Mouse (Mus musculus): ENCODE data around the gene Sox5. TPM values are rescaled to one million over a fixed set of nuclear protein-coding genes. Genes with fewer than 3 reads are reported as not detected.
A peak's percentile ranks its signal among the peaks of the same experiment; 100 is the strongest.

Gene Sox5
- total RNA-seq, 2 experiments from 2014 or later, result 28.7 to 41.6 TPM

DNA sequence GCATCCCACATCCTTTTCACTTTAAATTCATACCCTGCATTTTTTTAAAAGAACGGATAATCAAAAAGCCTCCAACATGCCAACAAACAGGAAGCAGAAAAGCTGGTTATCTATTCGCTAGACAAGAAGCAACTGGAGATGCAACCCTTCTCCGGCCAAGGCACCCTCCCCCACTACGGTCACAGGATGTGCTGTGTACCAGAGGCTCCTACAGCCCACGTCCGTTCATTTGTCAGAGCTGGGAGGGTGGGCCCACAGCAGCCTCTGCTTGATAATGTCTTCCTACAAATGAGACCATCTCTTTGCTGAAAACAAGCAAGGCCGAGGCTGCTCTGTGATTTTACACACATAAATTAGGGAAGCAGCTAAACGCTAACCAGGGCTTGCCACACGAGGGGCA lies 69.9 kb downstream of the Sox5 start:
- no peak for DNase-seq

DNA sequence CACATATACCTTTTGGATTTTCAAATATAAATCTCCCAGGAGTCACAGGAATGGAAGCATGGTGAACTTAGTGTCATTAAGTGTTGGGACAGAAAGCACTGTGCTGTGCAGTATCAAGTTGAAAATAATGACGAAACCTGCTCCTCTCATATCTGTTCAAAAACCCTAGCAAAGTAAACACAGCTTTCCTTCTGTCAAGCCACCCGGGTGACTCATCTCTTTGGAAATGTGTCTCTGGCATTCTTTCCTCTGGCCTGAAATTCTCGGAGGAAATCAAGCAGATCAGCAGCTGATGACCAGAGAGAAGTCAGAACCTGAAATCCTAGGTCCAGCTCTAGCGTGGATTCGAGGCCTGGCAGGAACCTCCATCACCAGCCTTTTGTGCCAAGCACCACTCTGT lies 71.0 kb downstream of the Sox5 start:
- peak; percentile 9 to 16 for DNase-seq

DNA sequence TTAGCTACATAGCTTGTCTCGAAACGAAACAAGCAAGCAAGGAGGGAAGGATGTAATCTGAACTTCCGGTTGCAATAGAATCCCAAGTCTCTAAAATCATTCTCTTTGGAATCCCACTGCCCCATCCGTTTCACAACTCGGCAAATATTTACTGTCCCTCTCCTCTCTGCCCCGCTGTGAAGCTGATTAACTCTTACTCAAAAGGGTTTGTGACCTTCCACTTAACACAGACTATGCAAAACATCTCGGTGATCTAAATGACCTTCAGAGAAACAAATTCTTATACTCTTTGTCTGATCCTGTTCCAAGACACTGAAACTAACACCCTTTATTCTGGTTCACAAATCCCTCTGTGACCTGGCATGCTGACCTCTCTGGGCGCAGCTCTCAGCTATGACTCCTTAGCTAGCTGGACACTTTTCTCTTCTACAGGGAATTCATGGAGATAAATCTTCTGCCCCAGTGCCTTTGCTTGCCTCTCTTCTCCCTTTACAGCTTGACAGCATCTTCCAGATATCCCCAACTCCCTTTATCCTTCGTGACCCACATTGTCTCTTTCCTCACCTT lies 72.1 kb downstream of the Sox5 start:
- no peak for DNase-seq

DNA sequence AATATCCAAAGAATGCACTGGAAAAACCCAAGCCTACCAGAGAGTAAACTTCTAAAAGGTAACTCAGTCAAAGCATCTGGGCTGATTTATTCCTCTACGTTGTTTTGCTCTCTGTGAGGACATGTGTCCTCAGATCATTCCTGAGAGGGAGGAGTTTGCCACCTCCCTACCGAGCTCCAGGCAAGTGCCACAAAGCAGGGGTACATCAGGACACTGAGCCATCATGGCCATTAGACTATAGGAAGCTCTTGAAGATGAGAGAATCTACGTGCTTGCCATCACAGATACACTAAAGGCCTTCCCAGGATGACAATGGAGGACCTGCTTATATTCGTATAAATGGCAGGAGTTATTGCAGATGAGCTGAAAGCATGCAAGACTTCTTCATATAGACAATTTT lies 73.4 kb downstream of the Sox5 start:
- no peak for DNase-seq

DNA sequence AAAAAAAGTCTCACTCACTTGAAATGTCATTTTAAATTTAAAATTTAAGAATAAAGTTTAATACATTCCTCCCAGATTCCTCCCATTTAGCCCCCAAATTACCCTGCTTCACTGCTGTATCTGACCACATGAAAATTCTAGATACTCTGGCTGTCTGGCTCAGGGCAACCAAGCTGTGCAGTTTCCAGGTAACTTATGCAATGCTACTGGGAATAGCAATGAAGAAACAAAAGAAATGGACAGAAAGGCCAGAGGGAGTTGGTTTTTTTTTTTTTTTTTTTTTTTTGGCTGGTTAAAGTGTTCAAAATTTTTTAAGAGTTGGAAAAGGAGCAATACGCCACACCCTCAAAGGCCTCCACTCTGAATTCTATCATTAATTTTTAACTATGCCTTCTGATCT lies 73.8 kb downstream of the Sox5 start:
- DNase-seq, result no peak

DNA sequence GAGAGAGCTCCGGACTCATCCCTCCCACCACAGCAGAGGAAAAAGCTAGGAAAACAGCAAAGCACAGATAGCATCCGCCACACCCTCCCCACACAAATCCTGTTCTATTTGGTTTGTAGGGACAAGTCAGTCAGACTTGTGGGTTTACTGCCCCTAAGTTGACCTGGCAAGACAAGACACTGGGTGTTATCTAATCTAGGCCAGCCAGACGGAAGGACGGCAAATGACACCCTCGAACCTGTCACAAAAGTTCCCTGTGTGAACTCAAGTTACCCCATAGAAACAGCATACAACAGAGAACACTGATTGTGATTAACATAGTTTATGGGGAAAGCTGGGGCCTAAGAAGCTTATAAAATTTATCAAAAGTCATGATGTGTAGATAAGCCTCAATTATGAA lies 76.8 kb downstream of the Sox5 start:
- DNase-seq, result no peak

DNA sequence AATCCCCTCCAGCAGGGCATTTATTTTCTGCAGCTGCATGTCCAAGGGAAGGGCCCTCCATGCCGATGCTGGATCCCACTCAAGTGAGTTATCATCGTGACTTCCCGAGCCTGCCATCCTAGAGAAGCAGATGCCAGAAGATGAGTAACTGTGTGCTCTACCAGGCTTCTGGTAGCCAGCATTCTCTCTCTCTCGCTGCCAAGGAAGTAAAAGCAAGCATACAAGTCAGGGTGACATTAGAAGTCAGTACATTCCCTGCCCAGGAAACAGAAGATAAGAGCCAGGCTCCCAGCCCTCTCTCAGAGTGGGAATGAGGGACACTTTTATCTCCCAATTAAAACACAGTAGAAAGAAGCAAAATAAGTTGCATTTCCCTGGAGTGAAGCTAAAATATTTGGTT lies 86.1 kb downstream of the Sox5 start:
- DNase-seq, result peak; percentile 16 to 18

DNA sequence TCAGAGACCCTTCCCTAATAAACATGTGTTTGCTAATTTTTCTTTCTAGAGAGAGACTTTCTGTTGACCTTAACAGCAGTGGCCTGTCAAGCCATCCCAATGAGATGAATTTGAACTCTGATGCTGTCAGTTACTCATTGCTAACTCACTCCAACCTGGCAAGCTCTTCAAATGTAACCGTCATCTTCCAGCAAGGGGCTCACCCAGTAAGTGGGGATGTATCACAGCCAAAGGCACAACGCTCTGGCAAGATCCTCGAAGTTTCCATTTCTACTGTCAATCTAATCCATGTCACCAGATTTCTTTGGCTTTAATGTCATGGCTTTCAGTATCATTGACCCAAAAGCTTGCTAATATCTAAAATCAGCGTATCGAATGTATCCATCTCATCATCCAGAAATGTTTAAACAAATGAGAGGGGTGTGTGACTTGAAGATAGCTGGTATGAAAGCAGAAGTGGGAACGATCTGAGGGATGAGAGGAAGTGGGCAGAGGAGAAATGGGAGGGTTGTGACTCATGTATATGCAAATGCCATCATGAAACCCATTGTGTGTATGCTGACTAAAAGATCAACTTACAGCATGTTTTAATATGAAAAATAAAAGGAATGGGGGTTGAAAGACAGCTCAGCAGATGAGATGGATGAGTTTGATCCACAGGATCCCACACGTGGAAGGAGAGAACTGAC lies 88.4 kb downstream of the Sox5 start:
- no peak for DNase-seq

DNA sequence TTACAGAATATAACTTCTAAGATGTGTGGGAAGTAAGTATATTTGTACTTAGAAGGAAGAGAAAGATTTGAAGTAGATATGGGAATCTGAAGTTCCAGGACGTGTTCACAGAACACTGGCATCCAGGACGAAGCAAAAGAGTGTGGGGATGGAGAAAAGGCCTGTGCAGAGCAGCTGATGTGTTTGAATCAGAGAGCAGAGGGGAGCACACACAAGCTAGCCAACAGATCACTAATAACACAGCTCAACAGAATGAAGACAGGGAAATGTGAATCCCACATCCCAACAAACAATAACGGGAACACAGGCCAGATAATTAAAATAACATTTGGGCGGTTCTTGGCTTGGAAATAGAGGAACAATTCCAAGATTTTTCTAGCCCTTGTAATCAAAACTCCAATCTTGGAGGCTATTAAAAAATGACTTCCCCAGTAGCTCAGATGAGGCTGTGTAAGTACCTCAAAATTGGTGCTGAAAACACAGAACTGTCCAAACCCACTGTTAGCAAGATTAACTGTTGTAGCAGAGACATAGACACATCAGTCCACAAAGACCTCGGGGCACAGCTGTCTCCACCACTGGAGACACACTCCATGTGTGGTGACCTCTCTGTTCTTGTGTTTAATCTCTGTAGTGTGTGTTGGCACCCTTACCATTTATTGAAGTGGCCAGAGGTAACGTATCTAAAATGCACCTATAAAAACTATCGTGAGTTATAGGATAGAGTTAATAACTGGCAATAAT lies 90.3 kb downstream of the Sox5 start:
- DNase-seq, result no peak

DNA sequence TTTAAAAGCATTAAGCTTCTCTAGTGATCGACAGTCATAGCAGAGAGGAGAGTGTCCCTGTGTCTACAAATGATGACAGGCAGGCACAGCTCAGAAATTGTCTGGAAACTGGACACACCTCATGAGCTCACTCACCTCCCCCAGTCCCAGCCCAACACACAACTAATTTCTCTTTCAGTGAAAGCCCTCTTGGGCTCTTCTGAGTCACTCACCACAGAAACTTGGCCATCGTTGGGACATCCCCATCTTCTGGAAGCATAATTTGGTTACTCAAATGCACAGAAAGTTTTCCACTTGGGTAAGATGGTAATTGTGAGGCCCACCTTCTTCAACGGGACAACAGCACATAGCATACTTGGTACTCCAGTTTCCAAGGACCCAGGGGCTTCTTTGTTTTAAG lies 92.7 kb downstream of the Sox5 start:
- no peak for DNase-seq

DNA sequence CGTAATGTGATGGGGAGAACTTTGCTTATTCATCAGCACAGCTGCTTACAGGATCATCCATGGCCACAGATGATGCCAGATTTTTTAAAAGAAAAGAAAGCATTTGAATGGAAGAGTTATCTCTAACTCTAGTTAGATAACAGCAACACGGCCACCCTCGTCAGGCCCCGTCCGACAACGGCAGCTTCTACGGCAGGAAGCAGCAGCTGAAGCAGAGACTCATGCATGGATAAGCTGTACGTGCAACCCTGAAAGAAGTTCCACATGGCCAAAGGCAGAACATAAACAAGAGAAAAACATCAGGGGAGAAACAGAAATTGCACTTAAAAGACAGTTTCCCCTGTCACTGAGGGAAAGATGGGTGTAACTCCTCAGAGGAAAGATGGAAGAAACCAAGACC lies 94.1 kb downstream of the Sox5 start:
- no peak for DNase-seq

DNA sequence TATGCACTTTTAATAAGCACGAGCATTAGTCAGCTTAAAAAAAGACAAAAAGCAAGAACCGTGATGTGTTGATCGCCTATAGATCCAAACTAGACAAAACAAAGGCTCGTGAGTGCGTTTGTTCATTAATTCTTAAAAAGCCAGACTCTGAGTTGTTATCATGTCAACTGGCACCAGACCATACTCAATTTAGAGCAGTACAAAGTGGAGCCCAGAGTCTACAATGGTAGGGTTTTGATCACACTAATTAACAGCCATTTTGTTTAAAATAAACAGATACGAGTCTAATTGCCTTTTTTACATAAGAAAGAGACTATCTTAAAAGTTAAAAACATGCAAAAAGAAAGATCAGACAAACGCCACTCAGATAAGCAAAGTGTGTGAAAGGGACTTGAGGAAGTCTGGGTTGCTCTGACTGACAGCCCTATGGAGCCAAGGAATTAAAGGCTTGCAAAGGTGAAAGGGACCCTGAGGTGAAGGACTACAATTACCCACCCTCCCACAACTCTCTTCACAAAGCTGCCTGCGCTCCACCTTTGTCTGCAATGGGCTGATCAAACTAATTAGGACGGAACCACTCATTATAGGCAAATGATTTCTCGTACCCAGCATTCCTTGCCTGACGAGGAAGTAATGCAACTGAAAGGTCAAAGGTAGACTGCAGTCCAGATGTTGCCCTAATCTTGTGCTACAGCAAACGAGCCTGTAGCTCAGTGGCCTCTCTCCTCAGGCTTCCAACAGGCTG lies 100.6 kb downstream of the Sox5 start:
- no peak for DNase-seq

DNA sequence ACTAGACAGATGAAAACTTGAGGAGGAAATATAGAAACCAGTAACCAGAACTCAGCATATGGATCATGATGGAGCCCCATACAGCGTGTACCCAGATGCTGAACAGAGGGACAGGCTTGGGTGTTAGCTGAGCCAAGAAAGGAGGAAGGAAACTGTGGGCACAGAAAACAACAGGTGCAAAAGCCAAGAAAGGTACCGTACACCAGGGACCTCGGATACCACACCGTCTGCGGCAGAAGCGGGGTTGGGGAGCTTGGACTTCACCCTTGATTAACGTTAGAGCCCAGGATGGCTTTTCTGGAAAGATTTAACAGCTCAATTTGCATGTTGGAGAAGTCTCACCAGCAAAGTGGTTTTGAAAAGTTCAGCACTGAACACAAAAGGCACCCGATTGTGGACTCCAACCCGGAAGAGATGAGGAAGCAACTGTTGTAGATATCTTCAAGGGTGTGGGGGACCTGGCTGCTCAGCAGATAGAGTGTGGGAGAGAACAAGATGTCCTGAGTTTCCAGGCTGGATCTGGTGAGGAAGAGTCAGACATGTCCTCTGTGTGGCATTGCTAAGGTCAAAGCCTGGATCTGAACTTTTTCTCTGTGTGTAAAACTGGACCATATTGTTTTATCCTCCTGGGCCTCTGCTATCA lies 104.2 kb downstream of the Sox5 start:
- DNase-seq, result no peak

DNA sequence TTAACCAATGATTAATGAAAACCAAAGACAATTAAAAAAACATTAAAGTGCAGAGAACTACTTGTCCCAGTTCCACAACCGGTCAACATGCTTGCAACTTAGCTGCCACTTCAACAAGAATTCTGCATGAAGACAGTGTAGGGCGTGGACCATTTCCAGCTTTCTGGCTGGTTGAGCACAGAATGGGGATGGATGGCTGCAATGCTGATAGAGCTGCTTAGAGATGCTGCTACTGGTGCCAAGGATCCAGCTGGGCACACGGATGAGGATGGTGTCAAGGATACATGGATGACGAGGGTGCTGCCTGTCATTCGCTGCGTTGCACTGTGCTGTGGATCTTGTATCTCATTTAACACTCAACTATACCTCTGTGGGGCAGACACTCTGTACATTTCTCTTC lies 106.7 kb downstream of the Sox5 start:
- no peak for DNase-seq

DNA sequence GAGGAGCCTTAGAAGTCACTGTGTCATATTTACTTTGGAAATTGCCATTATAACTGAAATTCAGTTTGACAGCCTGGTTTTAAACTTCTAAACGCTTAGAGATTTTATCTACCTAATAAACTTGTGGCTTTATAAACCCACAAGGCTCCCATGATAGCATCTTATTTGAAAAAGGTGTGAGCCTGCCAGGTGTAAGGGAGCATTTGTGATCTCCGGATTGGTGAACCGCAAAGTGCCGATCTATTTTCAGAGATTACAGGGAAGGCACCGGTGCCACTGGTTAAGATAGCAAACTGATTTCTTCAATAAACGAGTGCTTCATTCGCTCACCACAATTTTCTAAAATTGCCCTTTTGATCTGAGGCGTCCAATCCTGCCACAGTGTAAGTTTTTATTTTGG lies 107.9 kb downstream of the Sox5 start:
- DNase-seq, result no peak

DNA sequence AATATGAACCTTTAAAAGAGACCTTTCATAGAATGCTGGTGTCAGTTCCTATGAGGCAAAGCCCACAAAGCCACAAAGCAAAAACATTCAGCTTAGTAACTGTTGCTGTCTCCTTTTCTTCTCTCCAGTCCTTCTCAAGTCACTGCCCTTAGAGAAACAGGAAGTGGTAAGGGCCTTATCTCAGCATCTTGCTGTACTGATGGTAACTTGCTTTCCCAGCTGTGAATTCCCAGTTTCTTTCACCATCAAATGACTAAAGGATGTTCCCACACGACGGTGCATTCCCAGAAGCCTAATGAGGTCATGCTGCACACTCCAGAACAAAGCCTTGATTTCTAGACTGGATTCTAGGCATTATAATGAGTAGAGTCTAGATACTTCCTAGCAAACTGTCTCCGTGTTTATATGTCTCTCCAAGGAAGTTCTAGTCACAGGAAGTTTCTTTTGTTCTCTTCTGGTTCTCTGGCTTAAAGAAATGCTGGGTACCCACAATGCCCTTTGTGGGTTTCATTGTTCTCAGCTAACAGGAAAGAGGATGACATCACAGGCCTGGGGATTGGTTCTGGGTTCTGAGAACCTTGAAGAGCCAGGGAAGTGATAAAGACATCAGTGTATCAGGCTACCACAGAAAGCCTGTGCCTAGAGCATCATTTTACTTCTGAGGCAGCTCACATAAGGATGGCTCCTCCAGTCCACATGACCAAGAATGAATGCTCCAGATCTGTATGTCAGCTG lies 111.2 kb downstream of the Sox5 start:
- no peak for DNase-seq

DNA sequence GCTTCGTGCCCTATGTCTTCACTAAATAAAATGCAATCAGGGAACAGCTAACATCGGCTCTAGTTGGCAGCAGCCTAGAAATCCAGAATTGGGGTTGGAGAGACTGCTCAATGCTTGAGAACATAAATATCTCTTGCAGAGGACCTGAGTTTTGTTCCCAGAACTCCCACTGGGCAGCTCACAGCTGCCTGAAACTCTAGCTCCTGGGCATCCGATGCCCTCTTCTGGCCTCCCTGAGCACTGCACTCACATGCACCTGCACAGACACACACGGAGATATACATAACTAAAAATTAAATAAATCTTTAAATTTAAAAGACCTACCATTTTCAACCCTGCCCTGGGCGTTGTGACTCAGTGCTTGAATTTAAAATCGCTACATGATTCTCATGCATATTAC lies 115.2 kb downstream of the Sox5 start:
- no peak for DNase-seq

DNA sequence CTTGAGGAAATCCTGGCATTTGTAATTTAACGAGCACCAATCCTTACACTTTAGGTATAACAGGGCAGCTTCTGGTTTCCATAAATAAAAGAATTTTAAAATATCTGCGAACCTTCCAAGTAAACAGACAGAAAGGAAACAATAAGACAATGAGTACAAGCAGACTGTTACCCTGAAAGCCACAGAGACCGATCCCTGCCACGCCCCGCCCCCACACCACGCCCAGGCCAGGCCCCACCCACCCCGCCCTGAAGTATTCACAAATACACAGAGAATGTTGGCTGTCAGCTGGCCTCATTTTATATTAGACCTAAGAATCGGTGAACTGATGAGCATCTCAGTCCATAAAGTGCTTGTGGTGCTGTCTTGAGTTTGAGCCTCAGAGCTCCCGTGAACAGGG lies 117.0 kb downstream of the Sox5 start:
- no peak for DNase-seq

DNA sequence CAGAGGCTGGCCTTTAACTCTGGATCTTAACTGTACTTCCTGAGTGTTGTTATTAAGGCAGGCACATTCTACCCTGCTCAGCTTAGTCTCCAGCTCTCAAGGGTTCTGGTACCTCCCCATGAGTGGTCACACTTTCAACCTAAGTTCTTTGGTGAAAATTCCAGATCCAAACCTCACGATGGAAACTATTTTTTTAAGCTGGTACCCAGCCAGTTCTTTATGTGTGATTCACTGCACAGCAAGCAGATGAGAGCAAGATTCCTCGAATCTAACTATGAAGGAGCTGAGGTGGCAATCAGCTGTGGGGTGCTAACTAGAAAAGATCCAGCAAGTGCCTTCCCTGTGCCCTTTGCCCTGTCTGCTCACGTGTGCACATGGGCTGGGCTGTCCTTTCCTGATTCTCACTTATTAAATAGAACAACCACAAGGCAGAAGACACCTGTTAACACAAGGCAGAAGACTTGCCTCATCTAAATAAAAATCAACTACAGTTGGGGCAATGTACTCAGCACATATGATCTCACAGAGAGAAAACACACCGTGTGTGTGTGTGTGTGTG lies 118.2 kb downstream of the Sox5 start:
- no peak for DNase-seq

DNA sequence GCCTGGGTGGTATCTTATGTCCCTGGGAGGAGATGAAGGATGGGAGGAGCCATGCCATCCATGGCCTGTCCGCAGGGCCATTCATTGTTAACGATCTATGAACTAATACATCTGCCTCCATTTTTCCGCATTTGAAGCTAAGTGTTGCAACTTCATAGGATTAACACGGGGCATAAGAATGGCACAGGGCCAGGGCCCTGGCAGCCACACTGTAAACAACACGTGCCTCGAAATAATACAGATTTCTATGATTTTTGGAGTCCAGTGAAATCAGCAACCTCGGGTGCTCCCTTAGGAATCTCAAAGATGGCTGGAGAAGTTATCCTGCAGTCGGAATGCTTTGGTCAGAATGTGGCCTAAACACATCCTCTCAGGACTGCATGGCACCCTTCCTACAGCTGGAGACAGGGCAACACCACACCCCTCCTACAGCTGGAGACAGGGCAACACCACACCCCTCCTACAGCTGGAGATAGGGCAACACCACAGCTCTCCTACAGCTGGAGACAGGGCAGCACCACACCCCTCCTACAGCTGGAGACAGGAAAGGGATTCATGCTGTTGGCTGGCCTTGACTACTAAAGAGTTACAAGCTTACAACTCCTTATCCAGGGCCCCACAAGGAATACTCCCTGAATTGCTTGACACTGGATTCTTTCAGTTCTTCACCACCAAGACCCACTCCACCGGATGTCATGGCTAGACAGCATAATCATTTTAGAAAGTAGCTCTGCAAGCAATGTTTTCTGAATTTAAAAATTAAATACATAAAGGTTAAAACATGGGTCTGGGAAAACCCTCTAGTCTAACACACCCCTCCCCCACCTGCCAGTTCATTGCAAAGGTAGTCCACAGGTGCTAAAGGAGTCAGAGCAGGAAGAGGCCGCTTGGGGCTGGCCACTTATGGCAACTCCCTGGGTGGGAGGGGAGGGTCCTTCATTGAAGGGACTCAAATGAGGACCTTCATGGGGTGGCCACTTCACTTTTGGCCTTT lies 122.4 kb downstream of the Sox5 start:
- DNase-seq, result no peak

DNA sequence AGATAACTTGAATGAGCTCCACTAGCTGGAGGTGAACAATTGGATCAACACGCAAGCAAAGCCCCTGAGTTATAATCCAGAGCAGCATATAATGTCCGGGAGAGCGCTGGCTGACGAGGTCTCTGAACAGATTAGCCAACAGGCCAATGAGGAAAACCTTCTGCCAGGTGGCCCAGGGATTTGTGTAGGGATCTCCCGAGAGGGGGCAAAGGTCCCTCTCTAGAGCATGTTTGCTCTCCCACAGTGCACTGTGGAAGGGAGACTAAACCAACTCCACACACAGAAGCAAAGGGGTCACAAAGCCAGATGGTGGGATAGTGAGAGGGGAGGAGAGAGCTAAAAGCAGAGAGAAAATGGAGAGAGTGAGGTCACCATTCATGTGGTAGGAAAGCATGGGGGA lies 128.9 kb downstream of the Sox5 start:
- DNase-seq, result no peak
